Mouse (Mus musculus) urinary bladder, postnatal 14 days (tissue): ENCODE data around the gene Pnpla3.
"Not testable (repeated sequence)": the region's sequence is repeated elsewhere in the genome, so short reads cannot be mapped to it uniquely, and the experiment has no call there.

Experiments used
- DNase-seq: peaks from one replicate; pipeline ENCODE4 v3.0.0; 2021; ENCODE audit warnings: low spot score

The Pnpla3 gene

DNA sequence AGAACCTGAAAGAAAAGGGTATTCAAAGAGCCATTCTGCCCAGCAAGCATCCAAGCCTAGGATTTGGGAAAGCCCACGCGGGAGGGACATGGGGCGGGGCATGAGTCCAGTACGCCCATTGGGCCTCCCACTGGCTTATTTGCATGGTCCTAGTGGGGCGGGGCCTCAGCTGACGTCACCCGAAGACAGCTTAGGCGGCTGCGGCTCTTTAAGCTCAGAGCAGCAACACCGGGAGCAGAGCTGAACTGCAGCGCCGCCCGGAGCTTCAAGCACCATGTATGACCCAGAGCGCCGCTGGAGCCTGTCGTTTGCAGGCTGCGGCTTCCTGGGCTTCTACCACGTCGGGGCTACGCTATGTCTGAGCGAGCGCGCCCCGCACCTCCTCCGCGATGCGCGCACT, at the start of gene Pnpla3:
Gene Pnpla3 (plus strand): TSS at position 238 of the 400 bp plus-strand sequence.
- peak; percentile 95 for DNase-seq

DNA sequence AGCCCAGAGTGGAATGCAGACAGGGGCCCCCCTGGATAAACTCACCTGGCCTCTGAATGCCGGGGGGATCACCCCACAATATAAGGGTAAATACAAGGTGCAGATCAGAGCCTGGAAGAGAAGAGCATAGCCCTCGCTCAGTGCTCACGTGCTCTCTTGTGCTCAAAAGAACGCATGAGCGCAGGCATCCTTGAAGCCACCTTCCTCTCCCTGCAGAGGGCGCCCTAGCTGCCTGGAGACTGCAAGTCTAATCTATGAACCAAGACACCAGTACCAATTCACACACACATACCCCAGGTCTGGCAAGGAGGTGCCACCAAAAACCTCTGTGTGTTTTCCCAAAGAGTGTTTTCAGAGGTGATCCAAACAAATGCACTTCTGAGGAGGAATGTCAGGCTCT, 47.0 kb upstream of the Pnpla3 start:
- DNase-seq, result no peak

- DNase-seq, result no peak
These were observed 46.6 kb upstream of the Pnpla3 start for GRCm38 (mm10) chr15:84121036-84121435.

- no peak for DNase-seq
These were observed 44.6 kb upstream of the Pnpla3 start, which contains the start of gene Pnpla5 for GRCm38 (mm10) chr15:84123075-84123474. TSS of gene Pnpla5 (minus strand) at chr15:84123175.

- no peak for DNase-seq
These were observed 43.6 kb upstream of the Pnpla3 start for GRCm38 (mm10) chr15:84124086-84124485.

GRCm38 (mm10) chr15:84126447-84126846, 41.2 kb upstream of the Pnpla3 start:
- DNase-seq, result no peak

DNA sequence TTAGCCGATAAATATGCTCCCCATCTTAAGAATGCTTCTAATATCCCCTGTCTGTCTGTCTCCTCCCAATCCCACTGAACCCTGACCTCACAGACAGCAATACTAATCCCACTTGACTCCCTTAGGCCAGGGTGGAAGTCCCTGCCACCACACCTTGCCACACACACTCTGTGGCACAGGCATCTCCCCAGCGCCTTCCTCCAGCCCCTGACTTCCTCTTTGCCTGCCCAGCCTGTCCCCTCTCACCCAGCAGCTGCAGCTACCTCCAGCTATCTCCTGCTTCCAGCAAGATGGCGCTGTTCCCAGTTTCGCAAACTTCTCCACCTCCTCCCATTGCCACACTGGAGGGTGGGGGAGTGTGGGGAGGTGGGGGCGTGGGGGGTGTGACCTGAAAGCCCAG, 40.8 kb upstream of the Pnpla3 start:
- DNase-seq, result no peak

DNA sequence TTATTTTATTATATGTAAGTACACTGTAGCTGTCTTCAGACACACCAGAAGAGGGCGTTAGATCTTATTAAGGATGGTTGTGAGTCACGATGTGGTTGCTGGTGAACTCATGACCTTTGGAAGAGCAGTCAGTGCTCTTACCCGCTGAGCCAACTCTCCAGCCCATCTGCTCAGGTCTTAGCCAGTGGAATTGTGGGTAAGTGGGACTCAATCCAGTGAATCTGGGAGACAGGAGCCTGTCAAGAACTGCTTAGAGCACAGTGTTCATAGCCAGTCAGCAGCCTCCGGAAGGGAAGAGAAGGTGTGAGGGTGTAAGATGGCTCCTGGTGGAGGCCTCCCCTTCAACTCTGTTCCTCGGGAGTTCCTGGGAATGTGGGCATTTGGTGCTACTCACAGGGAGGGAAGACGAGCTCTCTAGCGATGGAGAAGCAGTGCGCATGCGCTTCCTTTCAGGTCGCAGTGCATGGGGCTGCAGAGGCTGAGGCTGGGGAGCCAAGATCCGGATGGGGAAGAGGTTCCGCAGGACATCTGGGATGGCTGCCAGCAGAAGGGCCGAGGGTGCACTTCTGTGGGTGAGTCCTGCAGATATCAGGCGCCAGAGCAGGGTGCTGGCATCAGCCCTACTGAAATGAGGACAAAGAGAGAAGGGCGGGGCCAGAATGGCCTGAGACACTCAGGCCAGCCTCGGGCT, 36.4 kb upstream of the Pnpla3 start:
- peak; percentile 49 for DNase-seq

- DNase-seq, result no peak
These were observed 35.7 kb upstream of the Pnpla3 start for GRCm38 (mm10) chr15:84131971-84132370.

- DNase-seq, result no peak
These were observed 34.2 kb upstream of the Pnpla3 start for GRCm38 (mm10) chr15:84133440-84133839.

GRCm38 (mm10) chr15:84135472-84135871, 32.2 kb upstream of the Pnpla3 start:
- peak; percentile 16 for DNase-seq

DNA sequence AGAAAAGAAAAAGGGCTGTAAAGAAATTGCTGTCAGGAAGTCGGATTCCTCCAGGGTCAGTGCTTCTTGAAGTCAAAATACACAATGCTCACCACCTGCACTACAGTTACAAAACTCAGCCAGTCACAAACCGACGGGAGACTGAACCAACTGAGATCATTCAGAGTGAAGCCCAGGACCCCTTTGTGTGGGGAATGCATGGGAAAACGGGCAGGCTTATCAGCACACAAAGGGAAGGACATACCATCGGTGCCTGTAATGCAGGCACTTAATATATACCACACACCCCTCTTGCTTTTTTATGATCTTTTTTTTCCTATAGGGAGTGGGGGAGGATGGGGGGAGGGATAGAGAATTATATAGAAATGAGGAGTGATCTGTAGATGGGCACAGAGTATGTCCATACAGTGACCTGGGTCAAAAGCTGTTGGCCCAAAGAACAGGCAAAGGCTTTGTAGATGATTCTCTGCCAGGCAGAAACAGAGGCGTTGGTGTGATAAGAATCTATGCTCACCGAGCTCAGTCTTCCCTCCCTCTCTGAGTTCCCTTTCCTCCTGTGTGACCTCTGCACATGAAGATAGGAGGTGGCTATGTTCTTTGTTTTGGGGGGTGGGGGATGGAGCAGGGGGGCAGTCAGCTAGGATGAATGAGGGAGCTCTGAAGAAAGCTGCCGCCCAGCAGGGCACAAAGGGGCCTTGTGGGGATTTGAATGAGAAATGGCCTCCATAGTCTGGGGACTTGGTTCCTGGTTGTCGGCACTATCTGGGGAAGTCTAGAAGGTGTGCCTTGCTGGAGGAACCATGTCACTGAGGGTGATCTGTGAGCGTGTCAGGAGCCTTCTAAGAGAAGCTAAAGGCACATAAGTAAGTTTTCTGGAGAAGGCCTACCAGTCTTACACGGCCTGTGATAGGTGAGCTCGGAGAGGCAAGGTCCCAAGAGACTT, 30.9 kb upstream of the Pnpla3 start:
- no peak for DNase-seq

DNA sequence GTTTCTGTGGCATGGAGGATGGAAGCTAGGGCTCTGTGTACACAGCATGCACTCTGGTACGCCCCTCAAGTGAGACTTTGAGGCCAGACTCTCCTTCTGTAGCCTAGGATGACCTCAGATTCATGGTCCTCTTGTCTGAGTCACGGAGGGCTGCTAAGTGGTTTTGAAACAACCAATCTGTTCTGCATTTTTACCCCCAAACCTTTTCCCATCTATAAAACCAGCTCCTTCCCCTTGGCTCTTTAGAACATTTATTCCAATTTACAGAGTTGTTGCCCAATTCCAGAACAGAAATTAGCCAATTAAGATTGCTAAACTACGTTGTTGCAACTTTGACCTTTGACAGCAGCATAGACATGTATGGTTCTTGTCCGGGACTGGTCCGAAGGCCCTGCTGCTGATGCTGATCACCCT, 28.0 kb upstream of the Pnpla3 start:
- no peak for DNase-seq

GRCm38 (mm10) chr15:84140109-84140508, 27.5 kb upstream of the Pnpla3 start:
- no peak for DNase-seq

DNA sequence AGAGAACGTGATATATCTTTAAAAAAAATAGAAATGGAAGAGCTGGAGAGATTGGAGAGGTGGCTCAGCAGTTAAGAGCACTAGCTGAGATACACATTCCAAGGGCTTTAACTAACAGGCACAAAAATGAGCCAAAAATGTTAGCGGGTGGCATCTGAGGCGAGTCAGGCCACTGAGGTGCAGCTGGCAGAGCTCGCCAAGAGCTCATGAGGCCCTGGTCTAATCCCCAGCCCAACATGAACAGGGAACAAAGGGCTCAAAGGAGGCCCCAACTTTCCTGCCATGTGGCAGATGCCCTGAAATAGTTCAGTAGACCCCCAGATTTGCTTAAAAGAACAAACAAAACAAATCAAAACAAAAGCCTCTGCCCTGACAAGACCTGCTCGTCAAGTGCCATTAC, 26.7 kb upstream of the Pnpla3 start:
- DNase-seq, result no peak

DNA sequence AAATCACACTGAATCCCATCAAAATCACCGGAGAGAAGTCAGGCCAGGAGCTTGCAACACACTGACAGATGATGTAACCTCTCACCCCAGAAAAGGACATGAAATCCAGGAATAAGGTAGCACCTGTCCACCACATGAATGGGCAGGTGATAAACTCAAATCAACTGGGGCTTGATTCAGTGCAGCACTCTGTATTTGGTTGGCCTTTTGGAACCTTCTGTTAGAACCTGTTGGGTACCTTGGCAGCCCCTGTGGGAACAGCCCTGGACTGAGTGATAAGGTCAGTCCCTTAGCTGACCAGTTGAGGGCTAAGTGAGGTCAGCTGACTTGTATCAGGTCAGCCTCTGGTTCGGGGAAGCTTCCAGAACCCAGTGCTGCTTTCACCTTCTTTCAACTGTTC, 11.5 kb upstream of the Pnpla3 start:
- DNase-seq, result no peak

- not testable (repeated sequence) for DNase-seq
These were observed 10.1 kb upstream of the Pnpla3 start for GRCm38 (mm10) chr15:84157530-84157929.

DNA sequence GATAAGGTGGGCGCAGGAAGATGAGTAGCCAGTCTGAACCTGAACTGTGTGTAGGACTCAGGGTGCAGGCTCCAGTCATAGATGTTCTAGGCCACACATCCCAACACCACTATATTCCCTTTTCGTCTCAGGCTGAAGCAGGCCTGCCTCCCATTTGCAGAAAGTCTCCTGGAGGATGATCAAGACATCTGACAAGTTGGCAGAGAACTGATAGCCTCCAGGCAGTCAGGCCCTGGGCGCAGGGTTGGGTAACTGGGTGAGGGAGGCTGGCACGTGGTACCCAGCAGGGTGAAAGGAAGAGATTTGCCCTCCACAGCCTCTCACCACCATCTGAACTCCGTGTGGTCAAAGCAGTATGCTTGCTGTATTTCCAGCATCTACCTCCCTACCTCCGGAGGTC, 5.8 kb upstream of the Pnpla3 start:
- no peak for DNase-seq

GRCm38 (mm10) chr15:84166818-84167217, 819 bp upstream of the Pnpla3 start:
- DNase-seq, result no peak

GRCm38 (mm10) chr15:84168170-84169161, 829 bp downstream of the Pnpla3 start:
- DNase-seq, result peak; percentile 12

GRCm38 (mm10) chr15:84169511-84169910, 1.9 kb downstream of the Pnpla3 start:
- no peak for DNase-seq

GRCm38 (mm10) chr15:84171166-84171565, 3.5 kb downstream of the Pnpla3 start:
- no peak for DNase-seq
